In genomic region chr13:119333915-119334314, GRCm38 (mm10) we compare ENCODE assay signal across 19 mouse cellular contexts.
A peak's percentile ranks its signal among the peaks of the same experiment; 100 is the strongest.
DNase-seq lines count a peak whose midpoint lies in the region; ATAC-seq lines count a peak whose summit lies in the region.
"Had no signal": no experiment of that assay in that cellular context is flagged by ENCODE, and none has a peak within 500 bp of the region (broad histone marks: within the 10 kb centered on the region; RNA-seq: fewer than 3 reads in every experiment).

No protein-coding gene starts in this region.

- no peak overlapping the region for H3K9ac ChIP-seq in forebrain, embryonic 13.5 days
- H3K9ac ChIP-seq in forebrain, embryonic 14.5 days (ENCODE audit: low read length): no peak overlapping the region
- no peak overlapping the region for H3K9ac ChIP-seq in hindbrain, embryonic 16.5 days (ENCODE audit: low read depth, low read length)
- H3K9ac ChIP-seq: forebrain, embryonic 15.5 days; heart, embryonic 15.5 days; hindbrain, embryonic 13.5 days; intestine, embryonic 15.5 days had no signal

- H3K27ac ChIP-seq in forebrain, embryonic 13.5 days: no peak overlapping the region
- no peak overlapping the region for H3K27ac ChIP-seq in forebrain, embryonic 14.5 days (ENCODE audit: low read depth, low read length)
- no peak overlapping the region for H3K27ac ChIP-seq in hindbrain, embryonic 16.5 days (ENCODE audit: low read depth, low read length)
- H3K27ac ChIP-seq: forebrain, embryonic 15.5 days; heart, embryonic 10.5 days; heart, embryonic 15.5 days; hindbrain, embryonic 13.5 days; intestine, embryonic 15.5 days had no signal

- 0 out of 2 replicates have a peak, but pooled peaks have one; percentile 10 for ATAC-seq in forebrain, embryonic 13.5 days
- no peak for ATAC-seq in forebrain, embryonic 14.5 days
- peak; percentile 43; the same call in 1 of the 2 replicates for ATAC-seq in megakaryocyte progenitor cell, adult 5-6 weeks (replicated peaks; ENCODE audit: poor library complexity)
- no peak for ATAC-seq in hindbrain, embryonic 16.5 days
- no peak for ATAC-seq in monocyte, adult 5-6 weeks (replicated peaks; ENCODE audit: insufficient number of reproducible peaks, low FRiP score, low TSS enrichment, poor library complexity, severe bottlenecking)
- ATAC-seq: forebrain, embryonic 15.5 days; intestine, embryonic 15.5 days had no signal

- no peaks in the 10 kb centered on the region for H3K9me3 ChIP-seq in forebrain, embryonic 13.5 days (replicated peaks)
- no peaks in the 10 kb centered on the region for H3K9me3 ChIP-seq in forebrain, embryonic 14.5 days (replicated peaks; ENCODE audit: control insufficient read depth, low read length)
- no peaks in the 10 kb centered on the region for H3K9me3 ChIP-seq in hindbrain, embryonic 16.5 days (ENCODE audit: control insufficient read depth, low read length)
- H3K9me3 ChIP-seq: forebrain, embryonic 15.5 days; heart, embryonic 10.5 days; heart, embryonic 15.5 days; hindbrain, embryonic 13.5 days; intestine, embryonic 15.5 days had no signal

- no peaks in the 10 kb centered on the region for H3K27me3 ChIP-seq in forebrain, embryonic 13.5 days
- H3K27me3 ChIP-seq in forebrain, embryonic 14.5 days (replicated peaks; ENCODE audit: control insufficient read depth, insufficient read depth, low read length): no peaks in the 10 kb centered on the region
- no peaks in the 10 kb centered on the region for H3K27me3 ChIP-seq in hindbrain, embryonic 16.5 days (replicated peaks; ENCODE audit: control insufficient read depth, insufficient read depth, low read length)
- H3K27me3 ChIP-seq: forebrain, embryonic 15.5 days; heart, embryonic 15.5 days; hindbrain, embryonic 13.5 days; intestine, embryonic 15.5 days had no signal

- H3K4me2 ChIP-seq in forebrain, embryonic 13.5 days: no peak overlapping the region
- no peak overlapping the region for H3K4me2 ChIP-seq in forebrain, embryonic 14.5 days (ENCODE audit: low read length)
- H3K4me2 ChIP-seq in hindbrain, embryonic 16.5 days (ENCODE audit: low read length): no peak overlapping the region
- H3K4me2 ChIP-seq: forebrain, embryonic 15.5 days; heart, embryonic 15.5 days; hindbrain, embryonic 13.5 days; intestine, embryonic 15.5 days had no signal

- no peak for DNase-seq in forebrain, embryonic 14.5 days (ENCODE audit: low spot score)
- peak; percentile 18 for DNase-seq in A20 (ENCODE audit: low read depth, low spot score)
- peak; percentile 15 for DNase-seq in ZHBTc4 (ENCODE audit: low read depth, low spot score)
- DNase-seq: adrenal gland, postnatal 10 days; cerebellum, adult 11-12 months; cerebellum, adult 9-11 months; cerebellum, postnatal 36 days; gastrocnemius, postnatal 36 days; heart, adult 18-20 months; heart, postnatal 14 days had no signal

- no peaks in the 10 kb centered on the region for H3K4me1 ChIP-seq in forebrain, embryonic 13.5 days
- H3K4me1 ChIP-seq in forebrain, embryonic 14.5 days (ENCODE audit: control insufficient read depth, insufficient read depth, low read length): no peaks in the 10 kb centered on the region
- H3K4me1 ChIP-seq in hindbrain, embryonic 16.5 days (ENCODE audit: control insufficient read depth, insufficient read depth, low read depth, low read length): no peaks in the 10 kb centered on the region
- H3K4me1 ChIP-seq: forebrain, embryonic 15.5 days; heart, embryonic 10.5 days; heart, embryonic 15.5 days; hindbrain, embryonic 13.5 days; intestine, embryonic 15.5 days had no signal

- no peak overlapping the region for H3K4me3 ChIP-seq in forebrain, embryonic 13.5 days
- no peak overlapping the region for H3K4me3 ChIP-seq in forebrain, embryonic 14.5 days (ENCODE audit: low read depth, low read length)
- H3K4me3 ChIP-seq in hindbrain, embryonic 16.5 days (ENCODE audit: low read length): no peak overlapping the region
- H3K4me3 ChIP-seq: forebrain, embryonic 15.5 days; heart, embryonic 10.5 days; heart, embryonic 15.5 days; hindbrain, embryonic 13.5 days; intestine, embryonic 15.5 days had no signal

- WGBS in forebrain, embryonic 13.5 days: 81% methylated on average over 6 of the region's 6 CpGs
- WGBS in forebrain, embryonic 14.5 days: 72% methylated on average over 6 of the region's 6 CpGs
- WGBS in hindbrain, embryonic 16.5 days: 83% methylated on average over 6 of the region's 6 CpGs

- H3K36me3 ChIP-seq in forebrain, embryonic 13.5 days (ENCODE audit: poor library complexity, severe bottlenecking): peaks cover 21% of the 10 kb centered on the region
- peaks cover 25% of the 10 kb centered on the region; the same call in 1 of the 2 replicates for H3K36me3 ChIP-seq in forebrain, embryonic 14.5 days (ENCODE audit: control insufficient read depth, insufficient read depth, low read length)
- H3K36me3 ChIP-seq in hindbrain, embryonic 16.5 days (ENCODE audit: control insufficient read depth, insufficient read depth, low read length): peaks cover 10% of the 10 kb centered on the region; the same call in 1 of the 2 replicates

Comparison
In these comparisons a context has a peak if more than half of its experiments do, and no peak if none do; other contexts are left out.
1. ATAC-seq: peak in forebrain, embryonic 13.5 days (single experiment) and megakaryocyte progenitor cell, adult 5-6 weeks (single experiment); none in forebrain, embryonic 14.5 days (single experiment), hindbrain, embryonic 16.5 days (single experiment) and monocyte, adult 5-6 weeks (single experiment).